Mouse (Mus musculus): ENCODE data around the gene Fads3.
A peak's percentile ranks its signal among the peaks of the same experiment; 100 is the strongest.

Fads3 gene

DNA sequence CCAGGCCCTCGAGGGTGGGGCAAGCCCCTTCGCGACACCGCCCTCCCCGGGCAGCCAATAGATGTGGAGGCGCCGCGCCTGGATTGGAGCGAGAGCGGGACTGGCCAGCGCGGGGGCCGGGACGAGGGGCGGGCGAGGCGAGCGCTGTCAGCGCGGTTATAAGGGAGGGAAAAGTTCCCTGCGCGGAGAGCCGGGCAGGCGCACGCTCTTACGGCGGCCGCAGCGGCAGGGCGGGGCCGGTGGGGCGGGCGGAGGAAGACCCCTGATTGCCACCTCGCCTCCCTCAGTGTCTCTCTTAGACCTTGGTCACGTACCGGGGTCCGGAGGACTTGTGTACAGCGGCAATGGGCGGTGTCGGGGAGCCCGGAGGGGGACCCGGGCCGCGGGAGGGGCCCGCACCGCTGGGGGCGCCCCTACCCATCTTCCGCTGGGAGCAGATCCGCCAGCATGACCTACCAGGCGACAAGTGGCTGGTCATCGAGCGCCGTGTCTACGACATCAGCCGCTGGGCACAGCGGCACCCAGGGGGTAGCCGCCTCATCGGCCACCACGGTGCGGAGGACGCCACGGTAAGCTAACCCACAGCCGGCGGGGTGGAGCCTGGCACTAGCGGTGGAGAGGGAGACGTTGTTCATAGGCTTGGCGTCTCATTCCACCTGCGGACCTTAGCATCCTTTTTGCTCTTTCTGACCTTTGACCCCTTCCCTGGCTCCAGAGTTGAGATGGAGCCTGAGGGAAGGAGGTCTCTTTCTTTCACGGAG is at the start of gene Fads3:
Gene Fads3, plus strand, starts transcription at position 182 of the 761 bp plus-strand sequence.
- DNase-seq = peak; percentile 87 to 95

GRCm38 (mm10) chr19:9992011-9992958 is 49.1 kb upstream of the Fads3 start:
- DNase-seq = peak in 1 of 2 experiments; percentile 58

- DNase-seq = peak; percentile 91 to 93
Observed at GRCm38 (mm10) chr19:9993036-9993656, 48.2 kb upstream of the Fads3 start.

- DNase-seq = no peak
Observed at GRCm38 (mm10) chr19:9997204-9998062, 43.9 kb upstream of the Fads3 start.

DNA sequence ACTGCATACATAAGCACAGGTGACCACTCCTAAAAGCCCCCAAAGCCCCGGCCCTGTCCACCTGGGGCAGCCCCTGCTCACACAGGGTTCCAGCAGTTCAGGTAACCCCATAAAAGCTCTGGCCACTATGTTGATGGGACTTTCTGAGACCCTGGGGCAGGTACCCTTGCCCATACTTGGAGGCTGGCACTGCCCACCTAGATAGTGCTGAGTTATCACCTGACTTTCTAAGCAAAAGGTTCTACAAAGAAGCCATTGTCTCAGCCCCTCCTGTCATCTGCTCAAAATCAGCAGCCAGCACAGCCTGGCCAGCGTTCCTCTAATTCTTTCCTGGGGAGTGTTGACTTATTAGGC is 43.3 kb upstream of the Fads3 start:
- DNase-seq = no peak

GRCm38 (mm10) chr19:9998736-9999486 is 42.5 kb upstream of the Fads3 start:
- no peak for DNase-seq

GRCm38 (mm10) chr19:10000330-10000729 is 41.0 kb upstream of the Fads3 start:
- peak in 1 of 2 experiments; percentile 62 for DNase-seq

GRCm38 (mm10) chr19:10001206-10001969 is 40.0 kb upstream of the Fads3 start, which contains the start of the genes Best1 and Rab3il1:
TSS of gene Best1 (minus strand) at chr19:10001633.
TSS of gene Rab3il1 (plus strand) at chr19:10001669.
- DNase-seq = no peak

DNA sequence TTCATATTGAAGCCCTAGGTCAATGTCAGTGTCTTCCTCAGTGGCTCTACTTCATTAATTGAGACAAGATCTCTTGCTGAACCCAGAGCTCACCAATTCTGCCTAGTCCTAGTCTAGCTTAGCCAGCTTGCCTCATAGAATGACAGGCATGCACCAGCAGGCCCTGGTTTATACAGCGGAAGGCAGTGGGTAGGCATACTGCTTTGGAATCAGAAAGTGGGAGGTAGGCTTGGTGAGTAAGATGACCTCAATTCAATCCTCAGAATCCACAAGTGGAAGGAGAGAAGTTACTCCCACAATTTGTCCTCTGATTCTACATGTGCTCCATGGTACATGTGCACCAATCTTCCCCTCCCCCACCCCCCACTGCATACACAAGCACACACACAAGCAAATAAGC is 37.7 kb upstream of the Fads3 start:
- no peak for DNase-seq

- no peak for DNase-seq
Observed at GRCm38 (mm10) chr19:10011408-10011807, 30.0 kb upstream of the Fads3 start.

GRCm38 (mm10) chr19:10012827-10013278 is 28.5 kb upstream of the Fads3 start:
- peak; percentile 49 to 69 for DNase-seq

DNA sequence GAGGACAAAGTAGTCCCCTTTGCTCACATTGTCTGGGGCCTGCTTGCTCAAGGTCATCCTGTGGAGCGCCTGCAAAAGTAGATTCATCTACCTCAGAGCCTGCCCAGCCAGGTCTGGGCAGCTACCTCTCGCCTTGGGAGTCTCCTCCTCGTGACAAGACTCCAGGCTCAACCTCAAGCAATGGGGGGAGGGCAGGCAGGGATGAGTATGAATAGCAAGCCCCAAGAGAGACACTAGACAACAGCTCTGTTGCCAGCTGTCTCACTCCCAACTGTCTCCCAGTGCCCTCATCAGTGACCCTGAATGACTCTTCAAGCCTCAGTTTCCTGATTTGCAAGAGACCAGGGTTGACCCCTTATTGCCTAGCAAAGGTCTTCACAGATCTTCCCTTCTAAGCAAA is 28.0 kb upstream of the Fads3 start:
- peak in 1 of 2 experiments; percentile 59 for DNase-seq

DNA sequence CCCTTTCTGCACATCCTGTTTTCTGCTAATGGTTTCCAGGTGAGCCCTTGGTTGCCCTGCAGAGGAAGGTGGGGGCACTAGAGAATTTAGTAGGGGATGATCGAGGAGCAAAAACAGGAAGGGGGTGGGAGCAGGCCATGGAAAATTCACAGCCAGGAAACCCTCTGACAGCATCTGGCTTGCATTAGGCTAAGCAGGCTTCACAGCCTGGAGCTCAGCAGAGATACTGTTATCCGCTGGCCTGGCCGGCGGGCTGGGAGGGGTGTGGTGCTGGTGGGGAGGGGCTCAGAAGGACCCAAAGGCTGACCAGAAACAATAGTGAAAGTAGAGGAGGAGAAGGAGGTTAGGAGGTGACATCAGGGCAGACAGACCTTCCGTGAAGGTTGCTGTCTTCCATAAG is 27.5 kb upstream of the Fads3 start:
- DNase-seq = peak in 1 of 2 experiments; percentile 67

- peak; percentile 72 to 84 for DNase-seq
Observed at GRCm38 (mm10) chr19:10014824-10015223, 26.5 kb upstream of the Fads3 start.

DNA sequence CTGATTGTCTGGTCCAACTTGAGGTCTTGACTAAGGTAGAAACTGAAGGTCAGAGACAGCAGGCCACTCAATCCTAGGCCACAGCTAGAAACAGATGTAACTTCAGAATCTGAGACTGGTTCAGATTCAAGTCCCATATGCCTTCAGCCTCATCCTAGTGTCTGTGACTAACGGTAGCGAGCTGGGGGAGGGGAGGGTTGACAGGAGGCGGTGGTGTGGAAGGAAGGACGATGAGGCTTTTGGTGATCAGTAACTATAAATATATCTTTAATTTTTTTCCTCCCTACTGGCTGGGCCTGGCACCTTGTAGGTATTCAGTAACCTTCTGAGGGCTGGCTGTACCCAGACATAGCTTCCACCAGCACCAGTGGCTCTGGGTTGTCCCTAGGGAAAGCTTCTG is 25.9 kb upstream of the Fads3 start:
- no peak for DNase-seq

- no peak for DNase-seq
Observed at GRCm38 (mm10) chr19:10016151-10016550, 25.2 kb upstream of the Fads3 start.

GRCm38 (mm10) chr19:10017637-10018526 is 23.5 kb upstream of the Fads3 start:
- peak; percentile 92 to 96 for DNase-seq

DNA sequence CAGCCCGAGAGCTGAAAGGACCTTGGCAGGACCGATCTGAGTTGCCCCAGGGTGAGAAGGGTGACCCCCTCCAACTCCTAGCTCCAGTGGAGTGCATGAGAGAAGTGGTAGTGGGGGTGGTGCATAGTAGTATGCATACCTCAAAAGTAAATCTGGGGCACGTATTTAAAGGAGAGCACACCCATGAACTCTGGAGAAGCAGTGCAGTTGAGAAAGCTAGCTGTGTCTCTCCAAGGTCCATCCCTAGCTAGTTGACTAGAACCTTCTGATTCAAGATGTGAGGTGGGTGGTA is 22.9 kb upstream of the Fads3 start:
- DNase-seq = no peak

- peak in 1 of 2 experiments; percentile 40 for DNase-seq
Observed at GRCm38 (mm10) chr19:10019214-10019760, 22.1 kb upstream of the Fads3 start.
